In the genomic region with DNA sequence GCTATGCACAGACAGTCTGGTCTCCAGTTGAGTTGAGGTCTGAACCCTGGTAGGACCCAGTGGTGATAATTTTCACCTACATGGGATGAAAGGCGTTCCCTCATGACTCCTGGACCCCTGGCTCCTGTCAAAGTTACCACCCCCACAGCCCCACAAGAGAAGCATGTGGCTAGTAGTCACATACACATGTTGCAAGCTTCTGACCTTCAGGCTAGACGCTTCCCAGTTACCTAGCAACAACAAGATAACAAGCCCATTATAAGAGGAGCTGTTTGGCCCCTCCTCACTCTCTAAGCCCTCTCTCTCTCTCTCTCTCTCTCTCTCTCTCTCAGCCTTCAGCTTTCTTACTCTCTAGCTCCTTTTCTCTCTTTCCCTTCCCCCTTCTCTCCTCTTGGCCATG, we compare ENCODE assay signal across 17 mouse cellular contexts.
A peak's percentile ranks its signal among the peaks of the same experiment; 100 is the strongest.
DNase-seq lines count a peak whose midpoint lies in the region; ATAC-seq lines count a peak whose summit lies in the region.
"Had no signal": no experiment of that assay in that cellular context is flagged by ENCODE, and none has a peak within 500 bp of the region (broad histone marks: within the 10 kb centered on the region; RNA-seq: fewer than 3 reads in every experiment).

No protein-coding gene starts in this region.

- H3K9me3 ChIP-seq in heart, embryonic 10.5 days = no peaks in the 10 kb centered on the region
- no peaks in the 10 kb centered on the region for H3K9me3 ChIP-seq in neural tube, embryonic 11.5 days (ENCODE audit: control insufficient read depth, low read length)
- H3K9me3 ChIP-seq in neural tube, embryonic 15.5 days (replicated peaks) = no peaks in the 10 kb centered on the region
- H3K9me3 ChIP-seq in embryonic facial prominence, embryonic 10.5 days = no peaks in the 10 kb centered on the region
- H3K9me3 ChIP-seq in stomach, embryonic 15.5 days = no peaks in the 10 kb centered on the region
- H3K9me3 ChIP-seq: limb, embryonic 13.5 days; lung, embryonic 15.5 days; neural tube, embryonic 13.5 days had no signal

- H3K36me3 ChIP-seq in heart, embryonic 10.5 days = no peaks in the 10 kb centered on the region
- no peaks in the 10 kb centered on the region for H3K36me3 ChIP-seq in neural tube, embryonic 11.5 days (ENCODE audit: control insufficient read depth, insufficient read depth, low read length)
- H3K36me3 ChIP-seq in neural tube, embryonic 15.5 days = no peaks in the 10 kb centered on the region
- no peaks in the 10 kb centered on the region for H3K36me3 ChIP-seq in embryonic facial prominence, embryonic 10.5 days (replicated peaks)
- H3K36me3 ChIP-seq in stomach, embryonic 15.5 days = no peaks in the 10 kb centered on the region
- H3K36me3 ChIP-seq: limb, embryonic 13.5 days; lung, embryonic 15.5 days; neural tube, embryonic 13.5 days had no signal

- peak overlapping the region; percentile 83 for H3K27ac ChIP-seq in heart, embryonic 10.5 days
- H3K27ac ChIP-seq in neural tube, embryonic 11.5 days (ENCODE audit: low read depth, low read length) = no peak overlapping the region
- no peak overlapping the region for H3K27ac ChIP-seq in neural tube, embryonic 15.5 days (replicated peaks)
- H3K27ac ChIP-seq in embryonic facial prominence, embryonic 10.5 days (replicated peaks) = no peak overlapping the region
- no peak overlapping the region for H3K27ac ChIP-seq in stomach, embryonic 15.5 days
- H3K27ac ChIP-seq: heart, adult 2 months; limb, embryonic 13.5 days; lung, embryonic 15.5 days; neural tube, embryonic 13.5 days had no signal

- intact Hi-C loops in heart, postnatal 25 days (cut with DNase I) = no loop called here

- peak; percentile 79 for DNase-seq in heart, embryonic 10.5 days (ENCODE audit: low spot score)
- DNase-seq in heart, postnatal 25 days (ENCODE audit: low spot score) = no peak
- no peak for DNase-seq in neural tube, embryonic 11.5 days (ENCODE audit: low spot score)
- DNase-seq in embryonic facial prominence, embryonic 10.5 days (ENCODE audit: low spot score) = peak; percentile 28
- no peak for DNase-seq in cerebellum, adult 9-11 months
- DNase-seq in layer of hippocampus, postnatal 14 days (ENCODE audit: low spot score in 2 of 2) = no peak
- DNase-seq: cerebellum, postnatal 14 days; kidney, adult 8-10 months; layer of hippocampus, adult 9-11 months had no signal

- no peak overlapping the region for H3K9ac ChIP-seq in neural tube, embryonic 11.5 days (ENCODE audit: low read length)
- H3K9ac ChIP-seq in neural tube, embryonic 15.5 days (replicated peaks) = no peak overlapping the region
- no peak overlapping the region for H3K9ac ChIP-seq in stomach, embryonic 15.5 days
- H3K9ac ChIP-seq: limb, embryonic 13.5 days; lung, embryonic 15.5 days; neural tube, embryonic 13.5 days had no signal

- H3K27me3 ChIP-seq in heart, embryonic 10.5 days (ENCODE audit: insufficient read depth, poor library complexity, severe bottlenecking) = no peaks in the 10 kb centered on the region
- no peaks in the 10 kb centered on the region for H3K27me3 ChIP-seq in neural tube, embryonic 11.5 days (ENCODE audit: control insufficient read depth, insufficient read depth, low read length)
- H3K27me3 ChIP-seq in neural tube, embryonic 15.5 days (replicated peaks) = no peaks in the 10 kb centered on the region
- H3K27me3 ChIP-seq in embryonic facial prominence, embryonic 10.5 days (replicated peaks; ENCODE audit: low read depth, poor library complexity, severe bottlenecking) = no peaks in the 10 kb centered on the region
- H3K27me3 ChIP-seq in stomach, embryonic 15.5 days (replicated peaks) = no peaks in the 10 kb centered on the region
- H3K27me3 ChIP-seq: limb, embryonic 13.5 days; lung, embryonic 15.5 days; neural tube, embryonic 13.5 days had no signal

- H3K4me3 ChIP-seq in heart, embryonic 10.5 days = no peak overlapping the region
- H3K4me3 ChIP-seq in neural tube, embryonic 11.5 days (ENCODE audit: low read depth, low read length) = no peak overlapping the region
- H3K4me3 ChIP-seq in neural tube, embryonic 15.5 days (replicated peaks) = no peak overlapping the region
- no peak overlapping the region for H3K4me3 ChIP-seq in embryonic facial prominence, embryonic 10.5 days
- H3K4me3 ChIP-seq in stomach, embryonic 15.5 days (replicated peaks) = no peak overlapping the region
- H3K4me3 ChIP-seq: erythroblast, embryonic 14.5 days; heart, adult 2 months; limb, embryonic 13.5 days; lung, embryonic 15.5 days; neural tube, embryonic 13.5 days had no signal

- H3K4me1 ChIP-seq in heart, embryonic 10.5 days = peaks cover 15% of the 10 kb centered on the region; the same call in 1 of the 2 replicates
- no peaks in the 10 kb centered on the region for H3K4me1 ChIP-seq in neural tube, embryonic 11.5 days (ENCODE audit: control insufficient read depth, insufficient read depth, low read length)
- no peaks in the 10 kb centered on the region for H3K4me1 ChIP-seq in neural tube, embryonic 15.5 days
- peaks cover 9% of the 10 kb centered on the region; the same call in 1 of the 2 replicates for H3K4me1 ChIP-seq in embryonic facial prominence, embryonic 10.5 days
- H3K4me1 ChIP-seq in stomach, embryonic 15.5 days = no peaks in the 10 kb centered on the region
- H3K4me1 ChIP-seq: limb, embryonic 13.5 days; lung, embryonic 15.5 days; neural tube, embryonic 13.5 days had no signal

- no peak overlapping the region for H3K4me2 ChIP-seq in neural tube, embryonic 11.5 days (ENCODE audit: low read depth)
- H3K4me2 ChIP-seq in neural tube, embryonic 15.5 days = no peak overlapping the region
- H3K4me2 ChIP-seq in stomach, embryonic 15.5 days = no peak overlapping the region
- H3K4me2 ChIP-seq: limb, embryonic 13.5 days; lung, embryonic 15.5 days; neural tube, embryonic 13.5 days had no signal

- WGBS in heart, embryonic 10.5 days = 7% methylated on average over 2 of the region's 2 CpGs
- WGBS in neural tube, embryonic 11.5 days = 56% methylated on average over 2 of the region's 2 CpGs
- 44% methylated on average over 2 of the region's 2 CpGs for WGBS in neural tube, embryonic 15.5 days
- 31% methylated on average over 2 of the region's 2 CpGs for WGBS in embryonic facial prominence, embryonic 10.5 days
- 28% methylated on average over 2 of the region's 2 CpGs for WGBS in stomach, embryonic 15.5 days

- peak; percentile 18; the same call in 1 of the 2 replicates for ATAC-seq in neural tube, embryonic 11.5 days (ENCODE audit: insufficient read depth, low FRiP score, low TSS enrichment)
- no peak for ATAC-seq in neural tube, embryonic 15.5 days (ENCODE audit: low FRiP score)
- 0 out of 2 replicates have a peak, but pooled peaks have one; percentile 30 for ATAC-seq in stomach, embryonic 15.5 days (ENCODE audit: insufficient read depth, low FRiP score, low read depth)
- ATAC-seq: Patski had no signal

Comparison
In these comparisons a context has a peak if more than half of its experiments do, and no peak if none do; other contexts are left out.
1. DNase-seq: peak in heart, embryonic 10.5 days (single experiment) and embryonic facial prominence, embryonic 10.5 days (single experiment); none in heart, postnatal 25 days (single experiment), neural tube, embryonic 11.5 days (single experiment), cerebellum, adult 9-11 months (single experiment) and layer of hippocampus, postnatal 14 days (0 of 2).